Mouse (Mus musculus) ES-Bruce4 (cell line): Measurements from ENCODE around the gene Rgs10.

ENCODE experiments used
- CTCF ChIP-seq: IDR thresholded peaks from one replicate; pipeline ENCODE4 v1.8.1; 2011; ENCODE audit warnings: low read depth, low read length
- EP300 ChIP-seq: IDR thresholded peaks from 2 replicates; pipeline ENCODE4 v1.6.1; 2011; ENCODE audit warnings: low read depth, low read length; ENCODE audit not compliant: insufficient read depth
- POLR2A ChIP-seq: IDR thresholded peaks from one replicate; pipeline ENCODE4 v1.8.1; 2011; ENCODE audit warnings: low read length; ENCODE audit not compliant: insufficient read depth

DNA sequence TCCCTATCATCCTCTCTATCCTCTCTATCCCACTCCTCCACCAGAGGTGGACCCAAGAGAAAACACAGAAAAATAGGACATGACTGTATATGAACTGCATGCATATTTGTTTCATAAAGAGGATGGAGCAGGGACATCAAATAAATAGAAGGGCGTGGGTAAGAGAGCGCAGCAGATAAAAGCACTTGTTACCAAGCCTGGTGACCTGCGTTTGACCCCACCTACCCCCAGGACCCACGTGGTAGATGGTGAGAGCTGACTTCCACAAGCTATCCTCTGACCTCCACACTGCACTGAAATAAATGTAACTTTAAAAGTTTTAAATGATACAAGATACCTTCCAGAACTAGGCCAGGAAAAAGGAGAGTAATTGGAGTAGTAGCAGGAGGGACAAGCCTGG is 24.8 kb downstream of the Rgs10 start:
- no peak for TF ChIP-seq CTCF
- no peak for TF ChIP-seq POLR2A
- no peak for TF ChIP-seq EP300
